Mouse (Mus musculus): ENCODE measurements at regions not wholly inside any gene's neighbourhood (a gene's known extent, or its start where the extent isn't known, plus 50 kb on each side); places are given as distances from the start of the nearest gene placed in this dataset.
A peak's percentile ranks its signal among the peaks of the same experiment; 100 is the strongest.

DNA sequence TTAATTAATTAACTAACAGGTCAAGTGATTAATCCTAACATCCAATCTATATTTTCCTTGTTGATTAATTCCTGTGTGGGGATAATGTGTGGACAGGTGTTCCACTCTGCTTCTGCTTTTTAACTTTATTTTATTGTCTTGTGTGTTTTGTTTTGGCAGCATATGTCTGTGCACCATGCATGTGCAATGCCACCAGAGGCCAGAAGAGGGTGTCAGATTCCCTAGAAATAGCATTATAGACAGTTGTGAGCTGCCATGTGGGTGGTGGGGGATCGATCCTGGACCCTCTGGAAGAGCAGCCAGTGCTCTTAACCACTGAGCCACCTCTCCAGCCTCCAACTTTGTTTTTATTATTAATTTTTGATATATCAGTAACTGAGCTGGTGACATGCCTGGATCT lies 65.6 kb downstream of the En1 start:
- ATAC-seq (ENCODE audit: insufficient number of reproducible peaks, low FRiP score, low TSS enrichment, low read depth), result no peak
- H3K36me3 ChIP-seq, result no peaks in the 10 kb centered on the region
- H3K4me3 ChIP-seq, result no peak overlapping the region
- H3K27ac ChIP-seq, result no peak overlapping the region
- no peaks in the 10 kb centered on the region for H3K4me1 ChIP-seq
- no peaks in the 10 kb centered on the region for H3K9me3 ChIP-seq
- H3K27me3 ChIP-seq, result no peaks in the 10 kb centered on the region
- H3K4me2 ChIP-seq, result no peak overlapping the region
- WGBS, result 82% methylated on average over 1 of the region's 1 CpGs
- H3K9ac ChIP-seq, result no peak overlapping the region

DNA sequence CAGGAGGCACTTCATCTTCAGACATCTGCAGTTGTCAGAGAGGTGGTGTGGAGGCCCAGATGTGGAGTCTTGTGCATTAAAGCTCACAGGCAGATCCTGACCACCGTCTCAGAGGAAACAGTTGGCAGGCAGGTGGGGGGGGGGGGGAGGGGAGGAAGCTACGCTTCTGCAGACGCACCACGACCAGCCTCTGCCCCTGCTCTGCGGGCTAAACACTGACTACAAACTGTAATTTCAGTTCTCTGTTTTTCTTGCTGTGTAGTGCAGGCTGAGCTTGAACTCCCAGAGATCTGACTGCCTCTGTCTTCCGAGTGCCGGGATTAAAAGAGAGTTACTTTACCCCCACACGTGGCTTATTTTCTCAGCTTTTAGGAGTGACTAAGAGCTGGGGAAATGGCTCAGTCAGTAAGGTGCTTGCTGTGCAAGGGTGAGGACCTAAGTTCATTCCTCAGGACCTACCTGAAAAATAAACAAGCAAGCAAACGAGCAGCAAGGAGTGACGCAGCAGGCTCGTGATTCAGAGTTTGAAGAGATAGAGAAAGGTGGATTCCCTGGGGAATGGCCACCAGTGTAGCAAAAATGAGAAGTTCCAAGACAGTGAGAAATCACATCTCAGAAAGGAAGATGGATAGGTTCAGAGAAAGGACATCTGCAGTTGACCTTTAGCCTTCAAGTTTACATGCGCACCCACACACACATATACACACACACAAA lies 81.5 kb downstream of the En1 start:
- WGBS, result 54% methylated on average over 12 of the region's 12 CpGs
- ATAC-seq (ENCODE audit: insufficient number of reproducible peaks, low FRiP score, low TSS enrichment, low read depth), result no peak

DNA sequence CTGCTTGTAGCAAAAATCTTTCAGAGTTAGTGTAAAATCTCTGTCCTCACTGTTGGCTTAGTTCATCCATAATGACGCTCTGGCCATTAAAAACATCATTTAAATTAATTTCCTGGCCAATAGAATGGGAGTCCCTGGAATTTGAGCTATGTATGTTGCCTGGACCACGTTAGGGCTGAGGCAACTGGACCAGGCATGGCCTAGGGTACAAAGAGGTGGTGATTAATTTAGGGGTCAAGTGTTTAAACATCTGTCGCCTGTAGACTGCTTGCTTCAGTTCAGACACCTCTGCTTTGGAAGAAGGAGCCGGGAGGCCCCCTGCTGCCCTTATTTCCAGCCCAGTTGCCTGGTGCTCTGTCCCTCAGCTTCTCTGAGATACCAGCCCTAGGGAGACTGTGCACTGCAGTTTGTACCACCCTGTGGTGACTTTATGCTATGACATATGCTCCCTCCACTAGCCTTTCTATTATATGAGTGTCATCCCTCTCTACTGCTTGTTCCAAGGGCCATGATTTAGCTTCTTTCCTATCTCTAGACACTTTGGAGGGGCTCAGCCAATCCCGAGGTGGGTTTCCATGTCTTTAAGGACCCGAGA lies 83.5 kb downstream of the En1 start:
- H3K9me3 ChIP-seq, result no peaks in the 10 kb centered on the region
- no peak for ATAC-seq (ENCODE audit: insufficient number of reproducible peaks, low FRiP score, low TSS enrichment, low read depth)
- H3K27ac ChIP-seq, result no peak overlapping the region
- H3K36me3 ChIP-seq, result no peaks in the 10 kb centered on the region
- H3K4me1 ChIP-seq, result peaks cover 13% of the 10 kb centered on the region
- no peak overlapping the region for H3K4me2 ChIP-seq
- H3K4me3 ChIP-seq, result no peak overlapping the region
- no peak overlapping the region for H3K9ac ChIP-seq
- peaks cover 4% of the 10 kb centered on the region; the same call in 1 of the 2 replicates for H3K27me3 ChIP-seq
- WGBS, result 37% methylated on average over 6 of the region's 6 CpGs

More for the DNA sequence above, 81.5 kb downstream of the En1 start:
- no peak overlapping the region for H3K4me3 ChIP-seq
- H3K9ac ChIP-seq, result no peak overlapping the region
- peaks cover 13% of the 10 kb centered on the region for H3K4me1 ChIP-seq
- no peaks in the 10 kb centered on the region for H3K9me3 ChIP-seq
- H3K27ac ChIP-seq, result no peak overlapping the region
- no peak overlapping the region for H3K4me2 ChIP-seq
- no peaks in the 10 kb centered on the region for H3K36me3 ChIP-seq
- H3K27me3 ChIP-seq, result peaks cover 4% of the 10 kb centered on the region; the same call in 1 of the 2 replicates

DNA sequence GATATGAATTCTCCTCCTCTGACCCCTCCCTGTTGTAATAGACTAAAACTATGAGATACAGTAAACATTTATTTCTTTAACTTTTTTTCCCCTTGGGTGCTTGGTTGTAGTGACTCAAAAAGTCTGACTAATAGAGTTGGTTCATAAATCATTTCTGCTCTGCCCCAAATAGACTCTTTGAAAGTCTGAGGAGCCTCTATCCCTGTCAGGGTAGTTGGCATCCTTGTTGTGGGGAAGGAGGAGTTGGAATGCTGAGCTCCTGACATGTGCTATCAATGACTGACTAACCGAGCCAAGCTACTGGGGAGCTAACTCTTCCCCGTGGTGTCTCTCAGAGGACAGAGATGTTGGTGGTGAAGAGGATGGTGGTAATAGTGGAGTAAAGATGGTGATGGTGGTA lies 89.4 kb downstream of the En1 start:
- H3K4me2 ChIP-seq, result no peak overlapping the region
- H3K9me3 ChIP-seq, result no peaks in the 10 kb centered on the region
- H3K27ac ChIP-seq, result no peak overlapping the region
- peaks cover 11% of the 10 kb centered on the region for H3K4me1 ChIP-seq
- H3K4me3 ChIP-seq, result no peak overlapping the region
- H3K27me3 ChIP-seq, result peaks cover 4% of the 10 kb centered on the region; the same call in 1 of the 2 replicates
- ATAC-seq (ENCODE audit: insufficient number of reproducible peaks, low FRiP score, low TSS enrichment, low read depth), result no peak
- WGBS, result 71% methylated on average over 2 of the region's 2 CpGs
- H3K36me3 ChIP-seq, result no peaks in the 10 kb centered on the region
- no peak overlapping the region for H3K9ac ChIP-seq

DNA sequence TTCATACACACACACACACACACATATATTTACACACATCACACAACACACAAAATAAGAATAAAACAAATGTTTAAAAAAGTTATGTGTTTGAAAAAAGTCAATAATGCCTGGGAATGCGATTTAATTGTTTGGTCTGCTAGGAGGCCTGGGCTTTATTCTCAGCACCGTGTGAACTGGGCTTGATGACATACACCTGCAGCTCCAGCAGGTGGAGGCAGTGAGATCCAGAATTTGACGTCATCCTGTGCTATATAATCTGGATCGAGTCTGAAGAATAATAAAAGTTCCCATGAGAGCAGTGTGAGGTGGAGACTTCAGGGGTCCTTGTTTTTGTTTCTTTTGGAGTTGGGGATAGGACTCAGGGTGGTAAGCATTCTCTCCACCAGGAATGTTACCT lies 96.0 kb downstream of the En1 start:
- Histone ChIP-seq H3K36me3 (no peaks in the 10 kb centered on the region), H3K27me3 (no peaks in the 10 kb centered on the region), H3K4me1 (no peaks in the 10 kb centered on the region), H3K9me3 (no peaks in the 10 kb centered on the region), H3K9ac (no peak overlapping the region), H3K4me2 (no peak overlapping the region), H3K27ac (no peak overlapping the region), H3K4me3 (no peak overlapping the region)
- 62% methylated on average over 4 of the region's 4 CpGs for WGBS
- no peak for ATAC-seq (ENCODE audit: insufficient number of reproducible peaks, low FRiP score, low TSS enrichment, low read depth)

DNA sequence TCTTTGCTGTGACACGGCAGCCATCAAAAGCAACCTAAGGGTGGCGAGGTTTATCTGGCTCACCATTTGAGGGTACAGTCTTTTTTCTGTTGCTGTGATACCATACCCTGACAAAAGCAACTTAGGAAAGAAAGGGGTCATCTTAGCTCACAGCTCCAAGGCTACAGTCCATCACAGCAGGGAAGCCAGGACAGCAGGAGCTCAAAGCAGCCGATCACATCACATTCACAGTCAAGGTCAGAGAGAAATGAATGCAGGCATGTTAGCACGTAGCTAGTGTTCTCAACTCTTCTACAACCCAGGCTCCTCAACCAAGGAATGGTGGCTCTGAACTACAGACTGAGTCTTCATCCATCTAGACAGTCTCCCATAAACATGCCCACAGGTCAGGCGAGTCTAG lies 102.0 kb downstream of the En1 start:
- WGBS, result 79% methylated on average over 5 of the region's 5 CpGs

DNA sequence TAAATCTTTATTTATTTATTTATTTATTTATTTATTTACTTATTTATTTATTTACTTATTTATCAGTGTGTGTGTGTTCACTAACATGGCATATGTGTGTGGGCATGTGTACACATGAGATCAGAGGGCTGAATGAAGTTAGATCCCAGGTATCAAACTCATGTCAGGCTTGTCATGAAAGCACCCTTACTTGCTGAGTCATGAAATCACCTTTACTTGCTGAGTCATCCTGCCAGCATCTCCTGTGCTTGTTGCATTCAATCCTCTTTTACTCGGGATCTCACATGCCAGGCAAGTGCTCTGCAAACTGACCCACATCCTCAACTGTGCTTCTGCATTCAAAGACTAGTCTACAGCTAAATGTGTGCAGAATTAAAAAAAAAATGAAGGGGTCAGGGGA lies 103.8 kb downstream of the En1 start:
- no peak for ATAC-seq (ENCODE audit: insufficient number of reproducible peaks, low FRiP score, low TSS enrichment, low read depth)
- H3K27ac ChIP-seq, result no peak overlapping the region
- 74% methylated on average over 1 of the region's 1 CpGs for WGBS
- H3K4me2 ChIP-seq, result no peak overlapping the region
- no peaks in the 10 kb centered on the region for H3K4me1 ChIP-seq
- H3K9me3 ChIP-seq, result no peaks in the 10 kb centered on the region
- H3K4me3 ChIP-seq, result no peak overlapping the region
- H3K36me3 ChIP-seq, result no peaks in the 10 kb centered on the region
- no peaks in the 10 kb centered on the region for H3K27me3 ChIP-seq
- H3K9ac ChIP-seq, result no peak overlapping the region

More for the DNA sequence above, 102.0 kb downstream of the En1 start:
- Histone ChIP-seq H3K9me3 (no peaks in the 10 kb centered on the region), H3K36me3 (no peaks in the 10 kb centered on the region), H3K4me3 (no peak overlapping the region), H3K4me2 (no peak overlapping the region), H3K27me3 (no peaks in the 10 kb centered on the region), H3K4me1 (no peaks in the 10 kb centered on the region), H3K9ac (no peak overlapping the region), H3K27ac (no peak overlapping the region)
- no peak for ATAC-seq (ENCODE audit: insufficient number of reproducible peaks, low FRiP score, low TSS enrichment, low read depth)

DNA sequence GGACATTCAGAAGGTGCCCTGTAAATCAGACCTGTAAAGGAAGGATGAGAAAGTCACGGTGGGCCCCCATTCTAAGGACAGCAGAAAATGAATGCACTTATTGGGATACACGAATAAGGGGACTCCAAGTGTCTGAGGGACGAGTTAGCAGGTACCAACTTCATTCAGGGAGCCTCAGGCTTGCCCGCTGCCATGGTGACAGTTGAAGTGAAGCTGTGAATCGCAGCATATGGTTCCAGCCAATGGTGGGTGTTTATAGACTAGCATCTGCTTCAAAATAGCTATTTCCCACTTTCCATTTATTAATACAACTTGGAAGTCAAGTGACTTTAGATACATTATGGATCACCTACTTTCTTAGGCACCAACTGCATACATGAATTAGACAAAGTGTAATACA lies 106.3 kb downstream of the En1 start:
- Histone ChIP-seq H3K4me1 (no peaks in the 10 kb centered on the region), H3K27me3 (no peaks in the 10 kb centered on the region), H3K4me3 (no peak overlapping the region), H3K27ac (no peak overlapping the region), H3K9me3 (no peaks in the 10 kb centered on the region), H3K9ac (no peak overlapping the region), H3K4me2 (no peak overlapping the region), H3K36me3 (no peaks in the 10 kb centered on the region)
- 75% methylated on average over 5 of the region's 5 CpGs for WGBS
- no peak for ATAC-seq (ENCODE audit: insufficient number of reproducible peaks, low FRiP score, low TSS enrichment, low read depth)

DNA sequence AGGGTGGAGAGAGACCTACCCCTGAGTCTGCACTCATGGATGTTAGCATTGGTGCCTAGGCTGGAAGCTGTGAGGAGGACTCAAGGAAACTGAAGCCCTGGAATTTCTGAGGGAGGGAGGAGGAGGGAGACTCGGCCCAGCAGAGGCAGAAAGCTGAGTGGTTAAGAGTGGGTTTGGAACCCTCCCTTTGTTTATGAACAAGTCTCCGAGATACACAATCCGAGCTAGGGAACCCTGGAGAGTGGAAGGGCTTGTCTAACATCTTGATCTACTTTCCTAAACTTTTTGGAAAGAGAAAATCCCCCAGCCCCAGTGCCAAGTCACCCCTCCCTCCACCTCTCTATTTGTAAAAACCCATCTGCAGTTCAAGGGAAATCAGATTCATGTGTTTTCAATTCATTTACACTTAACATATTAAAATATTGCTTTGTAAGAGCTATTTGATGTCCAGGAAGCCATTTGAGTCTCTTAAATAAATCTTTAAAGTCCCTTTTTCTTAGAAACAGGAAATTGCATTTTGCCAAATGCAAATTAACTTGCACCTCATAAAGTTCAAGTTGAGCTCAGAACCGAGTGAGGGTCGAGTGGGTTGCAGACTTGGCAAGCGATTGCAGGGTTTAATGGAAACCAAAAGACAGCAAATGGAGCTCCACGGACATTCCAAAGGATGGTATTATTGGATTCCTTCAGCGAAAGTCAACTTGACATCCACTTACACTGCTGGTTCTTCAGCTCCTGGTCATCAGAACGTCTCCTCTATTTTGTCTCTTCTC lies 113.1 kb downstream of the En1 start:
- Histone ChIP-seq H3K27me3 (no peaks in the 10 kb centered on the region; the same call in 1 of the 2 replicates), H3K4me1 (peaks cover 8% of the 10 kb centered on the region), H3K4me2 (no peak overlapping the region), H3K36me3 (no peaks in the 10 kb centered on the region), H3K9ac (no peak overlapping the region), H3K9me3 (no peaks in the 10 kb centered on the region), H3K27ac (peak overlapping the region; percentile 47), H3K4me3 (no peak overlapping the region)
- peak; percentile 66 for ATAC-seq (ENCODE audit: insufficient number of reproducible peaks, low FRiP score, low TSS enrichment, low read depth)
- WGBS, result 26% methylated on average over 9 of the region's 9 CpGs

DNA sequence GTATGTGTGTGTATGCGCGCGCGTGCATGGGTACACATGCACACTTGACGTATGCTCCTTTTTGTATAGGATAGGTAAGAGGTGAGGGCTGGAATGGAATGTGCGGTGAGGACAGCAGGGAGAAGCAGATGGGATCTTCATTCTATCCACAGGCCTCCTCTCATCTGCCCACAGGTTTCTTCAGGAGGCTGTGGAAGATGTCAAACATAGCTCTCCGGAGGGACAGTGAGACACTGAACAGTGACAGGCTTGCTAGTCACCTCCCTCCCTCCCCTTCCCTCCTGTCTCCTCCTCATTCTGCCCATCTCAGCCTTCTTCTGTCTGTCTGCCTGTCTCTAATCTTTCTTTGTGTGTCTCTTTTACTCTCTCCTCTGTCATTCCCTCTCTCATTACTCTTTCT lies 124.6 kb downstream of the En1 start:
- H3K4me2 ChIP-seq, result no peak overlapping the region
- H3K27me3 ChIP-seq, result 0 out of 2 replicates have a peak, but pooled peaks cover 3% of the 10 kb centered on the region
- H3K4me3 ChIP-seq, result no peak overlapping the region
- no peaks in the 10 kb centered on the region for H3K9me3 ChIP-seq
- no peak overlapping the region for H3K27ac ChIP-seq
- no peaks in the 10 kb centered on the region for H3K4me1 ChIP-seq
- no peaks in the 10 kb centered on the region for H3K36me3 ChIP-seq
- 90% methylated on average over 7 of the region's 7 CpGs for WGBS
- no peak overlapping the region for H3K9ac ChIP-seq
- no peak for ATAC-seq (ENCODE audit: insufficient number of reproducible peaks, low FRiP score, low TSS enrichment, low read depth)

DNA sequence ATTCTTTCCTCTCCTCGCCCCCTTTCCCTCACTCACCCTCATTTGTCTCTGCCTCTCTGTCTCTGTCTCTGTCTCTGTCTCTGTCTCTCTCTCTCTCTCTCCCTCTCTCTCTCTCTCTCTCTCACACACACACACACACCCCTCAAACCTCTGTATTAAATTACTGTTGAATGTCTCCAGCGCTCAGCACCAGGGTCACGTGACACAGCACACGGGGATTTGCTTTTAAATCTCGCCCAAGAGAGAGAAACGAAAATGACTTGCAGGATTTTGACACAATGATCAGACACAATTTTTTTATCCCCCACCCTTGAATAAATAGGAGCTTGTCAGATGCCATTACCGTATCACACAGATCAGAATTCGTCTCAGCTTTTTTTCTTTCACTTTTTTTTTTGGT lies 125.2 kb downstream of the En1 start:
- H3K9ac ChIP-seq, result no peak overlapping the region
- ATAC-seq (ENCODE audit: insufficient number of reproducible peaks, low FRiP score, low TSS enrichment, low read depth), result no peak
- no peak overlapping the region for H3K4me2 ChIP-seq
- no peaks in the 10 kb centered on the region for H3K9me3 ChIP-seq
- H3K4me1 ChIP-seq, result no peaks in the 10 kb centered on the region
- H3K27me3 ChIP-seq, result 0 out of 2 replicates have a peak, but pooled peaks cover 3% of the 10 kb centered on the region
- no peak overlapping the region for H3K27ac ChIP-seq
- H3K4me3 ChIP-seq, result no peak overlapping the region
- 35% methylated on average over 8 of the region's 8 CpGs for WGBS
- no peaks in the 10 kb centered on the region for H3K36me3 ChIP-seq

DNA sequence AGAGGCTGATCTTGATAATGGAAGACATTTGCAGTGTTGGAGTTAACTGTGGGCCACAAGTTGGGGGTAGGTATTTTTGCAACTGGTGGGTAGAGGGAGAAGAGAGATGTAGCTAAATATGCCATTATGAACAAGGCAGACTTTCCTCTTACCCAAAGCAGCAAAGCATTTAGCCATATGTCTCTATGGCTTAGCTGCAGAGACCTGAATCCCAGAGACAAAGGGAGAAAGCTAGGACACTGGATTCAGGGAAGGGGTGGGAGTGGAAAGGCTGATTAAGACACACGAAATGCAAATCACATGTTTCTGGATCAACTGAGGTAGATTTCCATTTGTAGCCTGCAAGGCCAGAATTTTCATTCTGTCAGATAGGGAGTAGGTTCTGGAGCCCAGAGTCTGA lies 129.8 kb downstream of the En1 start:
- ATAC-seq (ENCODE audit: insufficient number of reproducible peaks, low FRiP score, low TSS enrichment, low read depth), result no peak
- no peak overlapping the region for H3K9ac ChIP-seq
- H3K9me3 ChIP-seq, result no peaks in the 10 kb centered on the region
- 62% methylated on average over 1 of the region's 1 CpGs for WGBS
- no peak overlapping the region for H3K4me3 ChIP-seq
- H3K27me3 ChIP-seq, result 0 out of 2 replicates have a peak, but pooled peaks cover 2% of the 10 kb centered on the region
- no peaks in the 10 kb centered on the region for H3K36me3 ChIP-seq
- H3K4me2 ChIP-seq, result no peak overlapping the region
- no peak overlapping the region for H3K27ac ChIP-seq
- peaks cover 3% of the 10 kb centered on the region; the same call in 1 of the 2 replicates for H3K4me1 ChIP-seq
